Mouse (Mus musculus): ENCODE results near the gene Mink1. TPM values are rescaled to one million over a fixed set of nuclear protein-coding genes. Genes with fewer than 3 reads are reported as not detected.
"Not testable (repeated sequence)": the region's sequence is repeated elsewhere in the genome, so short reads cannot be mapped to it uniquely, and the experiment has no call there.

The Mink1 gene
- polyA plus RNA-seq (2015; fragmentation: Nextera tagmentation; extraction: Ambion mirVana), result 9.3 and 10.6 TPM in 2 replicates

DNA sequence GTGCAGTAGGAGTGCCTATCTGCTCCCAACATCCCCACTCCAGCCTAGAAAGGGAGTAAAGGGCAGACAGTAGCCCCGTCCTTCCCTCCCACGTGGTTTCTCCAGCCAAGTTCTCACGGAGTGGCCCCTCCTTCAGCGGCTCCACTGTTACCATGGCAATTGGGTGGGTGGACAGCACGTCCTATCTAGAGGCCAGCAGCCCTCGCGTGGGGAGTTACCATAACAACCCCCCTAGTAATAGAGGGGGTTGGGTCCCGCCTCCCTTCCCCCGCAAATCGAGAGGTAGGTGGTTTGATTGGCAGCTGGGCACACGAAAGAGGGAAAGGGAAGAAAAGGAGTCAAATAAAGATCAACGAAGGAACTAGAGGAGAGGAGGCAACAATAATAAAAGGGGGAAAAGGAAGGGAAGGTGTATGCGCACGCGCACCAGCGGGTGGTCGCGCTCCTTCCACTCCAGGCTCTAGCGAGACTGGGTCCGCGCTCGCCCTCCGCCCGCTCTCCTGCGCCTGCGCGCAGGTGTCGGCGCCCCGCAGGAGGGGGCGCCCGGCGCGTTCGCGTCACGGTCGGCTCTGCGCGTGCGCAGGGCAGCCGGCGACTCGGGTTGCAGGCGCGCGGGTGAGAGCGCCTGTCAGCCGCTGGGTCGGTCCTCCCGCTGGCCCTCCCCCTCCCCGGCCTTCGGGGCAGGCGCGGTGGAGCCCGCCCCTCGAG lies at the start of gene Mink1:
TSS of gene Mink1 (plus strand) at position 595 of the 708 bp plus-strand sequence.
- H3K4me2 ChIP-seq (ENCODE audit: low read depth, low read length), result peak within 1 kb of the TSS; percentile 87
- no peaks in the 10 kb centered on the region for H3K27me3 ChIP-seq (replicated peaks; ENCODE audit: control insufficient read depth, insufficient read depth, low read length)
- no peaks in the 10 kb centered on the region for H3K36me3 ChIP-seq (ENCODE audit: control insufficient read depth, insufficient read depth, low read length)
- H3K9me3 ChIP-seq (ENCODE audit: control insufficient read depth, low read length), result no peaks in the 10 kb centered on the region
- H3K4me1 ChIP-seq (ENCODE audit: control insufficient read depth, insufficient read depth, low read length), result peaks cover 26% of the 10 kb centered on the region
- under 1% methylated on average over 53 of the region's 57 CpGs for WGBS
- H3K4me3 ChIP-seq (ENCODE audit: low read length), result peak within 1 kb of the TSS; percentile 74
- H3K9ac ChIP-seq (ENCODE audit: low read depth, low read length), result peak within 1 kb of the TSS; percentile 88
- H3K27ac ChIP-seq (ENCODE audit: low read length), result peak within 1 kb of the TSS; percentile 92
- peak; percentile 91 for ATAC-seq

DNA sequence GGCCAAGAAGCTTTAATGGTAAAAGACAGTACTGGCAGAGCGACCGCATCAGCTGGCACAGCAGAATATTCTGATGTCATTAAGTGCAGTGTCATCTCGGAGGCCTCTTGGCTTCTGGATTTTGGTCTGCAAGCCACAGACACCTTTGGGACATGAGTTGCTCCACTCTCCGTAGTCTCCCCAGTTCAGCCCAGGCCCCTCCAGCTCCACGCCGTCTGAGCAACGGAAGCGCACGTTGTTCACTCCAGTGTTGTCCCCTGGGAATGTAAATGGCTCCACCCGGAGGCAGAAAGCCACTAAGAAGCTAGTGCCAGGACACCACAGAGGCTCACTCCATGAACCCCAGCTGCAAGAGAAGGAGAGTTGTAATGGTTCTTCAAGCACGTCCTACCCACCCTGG lies 49.2 kb upstream of the Mink1 start:
- Histone ChIP-seq H3K9me3 (ENCODE audit: control insufficient read depth, low read length) (no peaks in the 10 kb centered on the region), H3K4me1 (ENCODE audit: control insufficient read depth, insufficient read depth, low read length) (peaks cover 11% of the 10 kb centered on the region), H3K27me3 (replicated peaks; ENCODE audit: control insufficient read depth, insufficient read depth, low read length) (no peaks in the 10 kb centered on the region), H3K4me2 (ENCODE audit: low read depth, low read length) (no peak overlapping the region), H3K27ac (ENCODE audit: low read length) (no peak overlapping the region), H3K9ac (ENCODE audit: low read depth, low read length) (no peak overlapping the region), H3K36me3 (ENCODE audit: control insufficient read depth, insufficient read depth, low read length) (no peaks in the 10 kb centered on the region), H3K4me3 (ENCODE audit: low read length) (no peak overlapping the region)
- WGBS, result 61% methylated on average over 11 of the region's 11 CpGs
- ATAC-seq, result no peak

DNA sequence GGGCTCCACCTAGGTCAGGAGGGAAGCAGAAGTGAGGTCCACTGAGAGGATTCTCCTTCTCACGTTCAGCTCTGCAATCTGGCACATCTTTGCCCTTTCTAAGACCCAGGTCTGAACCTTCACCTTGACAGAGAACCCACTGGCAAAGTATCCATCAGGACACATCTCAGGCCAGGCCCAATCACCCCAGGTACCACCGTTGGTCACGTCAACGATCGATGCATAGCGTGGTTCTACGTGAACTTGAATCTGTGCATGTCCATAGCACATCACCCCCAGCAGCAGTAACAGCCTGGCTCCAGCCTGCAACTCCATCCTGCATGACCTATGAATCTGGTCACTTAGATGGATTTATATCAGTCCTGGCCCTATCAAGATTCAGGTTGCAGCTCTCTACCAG lies 48.4 kb upstream of the Mink1 start, which contains the start of gene Vmo1:
TSS of gene Vmo1 (minus strand) at position 329 of the 400 bp plus-strand sequence.
- no peak for ATAC-seq
- H3K27me3 ChIP-seq (replicated peaks; ENCODE audit: control insufficient read depth, insufficient read depth, low read length), result no peaks in the 10 kb centered on the region
- H3K4me2 ChIP-seq (ENCODE audit: low read depth, low read length), result no peak within 1 kb of the TSS
- peaks cover 13% of the 10 kb centered on the region for H3K4me1 ChIP-seq (ENCODE audit: control insufficient read depth, insufficient read depth, low read length)
- WGBS, result 88% methylated on average over 7 of the region's 7 CpGs
- H3K36me3 ChIP-seq (ENCODE audit: control insufficient read depth, insufficient read depth, low read length), result no peaks in the 10 kb centered on the region
- no peak within 1 kb of the TSS for H3K4me3 ChIP-seq (ENCODE audit: low read length)
- H3K27ac ChIP-seq (ENCODE audit: low read length), result no peak within 1 kb of the TSS
- no peak within 1 kb of the TSS for H3K9ac ChIP-seq (ENCODE audit: low read depth, low read length)
- H3K9me3 ChIP-seq (ENCODE audit: control insufficient read depth, low read length), result no peaks in the 10 kb centered on the region

DNA sequence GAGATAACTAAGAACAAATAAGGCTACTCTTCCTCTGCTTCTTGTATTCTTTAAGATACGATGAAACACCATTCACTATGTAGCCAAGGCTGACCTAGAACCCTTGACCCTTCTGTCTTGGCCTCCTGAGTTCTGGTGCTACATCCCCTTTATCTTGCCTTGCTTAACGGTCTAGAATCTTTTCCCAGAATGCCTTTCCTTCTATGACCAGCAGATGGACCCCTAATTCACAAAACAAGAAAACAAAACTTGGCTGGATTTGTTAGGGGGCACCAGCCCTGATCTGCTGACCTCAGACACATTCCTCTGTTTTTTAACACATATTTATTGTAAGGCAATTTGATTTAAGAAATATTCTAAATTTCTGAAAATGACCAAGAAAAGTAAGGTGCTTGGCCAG lies 46.3 kb upstream of the Mink1 start:
- Histone ChIP-seq H3K4me3 (ENCODE audit: low read length) (no peak overlapping the region), H3K27ac (ENCODE audit: low read length) (no peak overlapping the region), H3K27me3 (replicated peaks; ENCODE audit: control insufficient read depth, insufficient read depth, low read length) (no peaks in the 10 kb centered on the region), H3K4me2 (ENCODE audit: low read depth, low read length) (no peak overlapping the region), H3K36me3 (ENCODE audit: control insufficient read depth, insufficient read depth, low read length) (no peaks in the 10 kb centered on the region), H3K4me1 (ENCODE audit: control insufficient read depth, insufficient read depth, low read length) (peaks cover 17% of the 10 kb centered on the region; the same call in 1 of the 2 replicates), H3K9ac (ENCODE audit: low read depth, low read length) (no peak overlapping the region), H3K9me3 (ENCODE audit: control insufficient read depth, low read length) (no peaks in the 10 kb centered on the region)
- ATAC-seq, result no peak
- WGBS, result 25% methylated on average over 2 of the region's 2 CpGs

DNA sequence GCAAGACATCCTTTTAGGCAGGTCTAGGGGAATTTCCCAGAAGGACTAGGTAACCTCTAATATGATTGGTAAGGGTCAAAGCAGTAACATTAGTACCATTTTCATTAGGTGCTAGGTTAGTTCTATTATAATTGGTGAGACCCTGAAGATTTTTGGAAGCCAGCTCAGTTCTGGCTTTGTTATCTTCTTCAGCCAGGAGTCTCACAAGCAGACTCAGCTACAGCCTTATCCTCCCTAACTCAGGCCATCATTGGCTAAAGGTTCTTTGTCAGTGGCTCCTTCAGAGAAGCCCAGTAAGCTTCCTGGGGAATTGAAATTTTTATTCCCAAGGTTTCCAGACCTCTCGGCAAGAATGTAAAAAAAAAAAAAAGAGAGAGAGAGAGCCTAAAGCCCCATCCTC lies 44.2 kb upstream of the Mink1 start:
- ATAC-seq, result no peak
- WGBS, result 63% methylated on average over 1 of the region's 1 CpGs
- Histone ChIP-seq H3K27me3 (replicated peaks; ENCODE audit: control insufficient read depth, insufficient read depth, low read length) (no peaks in the 10 kb centered on the region), H3K9me3 (ENCODE audit: control insufficient read depth, low read length) (no peaks in the 10 kb centered on the region), H3K36me3 (ENCODE audit: control insufficient read depth, insufficient read depth, low read length) (no peaks in the 10 kb centered on the region), H3K4me2 (ENCODE audit: low read depth, low read length) (no peak overlapping the region), H3K9ac (ENCODE audit: low read depth, low read length) (no peak overlapping the region), H3K4me1 (ENCODE audit: control insufficient read depth, insufficient read depth, low read length) (peaks cover 17% of the 10 kb centered on the region; the same call in 1 of the 2 replicates), H3K4me3 (ENCODE audit: low read length) (no peak overlapping the region), H3K27ac (ENCODE audit: low read length) (no peak overlapping the region)

DNA sequence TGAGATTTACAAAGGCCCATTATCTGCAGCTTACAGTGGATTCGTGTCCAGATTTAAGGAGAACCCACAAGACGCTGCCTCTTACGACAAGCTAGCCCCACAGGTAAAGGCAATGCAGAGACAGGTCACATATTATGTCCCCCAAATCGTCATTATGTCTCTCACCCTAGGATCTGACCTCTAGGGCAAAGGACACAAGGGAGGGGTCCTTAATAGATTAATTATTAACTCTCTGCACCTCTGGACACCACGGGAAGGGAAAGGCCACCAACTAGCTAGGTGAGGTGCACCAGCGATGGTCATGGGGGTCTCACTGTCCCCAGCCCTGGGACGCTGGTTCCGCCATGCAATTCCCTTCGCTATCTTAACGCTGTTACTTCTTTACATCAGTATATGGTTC lies 43.8 kb upstream of the Mink1 start, which contains the start of gene Gltpd2:
TSS of gene Gltpd2 (plus strand) at position 274 of the 400 bp plus-strand sequence.
- no peaks in the 10 kb centered on the region for H3K36me3 ChIP-seq (ENCODE audit: control insufficient read depth, insufficient read depth, low read length)
- WGBS, result 70% methylated on average over 10 of the region's 10 CpGs
- no peaks in the 10 kb centered on the region for H3K9me3 ChIP-seq (ENCODE audit: control insufficient read depth, low read length)
- H3K27ac ChIP-seq (ENCODE audit: low read length), result peak within 1 kb of the TSS; percentile 83
- H3K4me3 ChIP-seq (ENCODE audit: low read length), result peak within 1 kb of the TSS; percentile 43
- ATAC-seq, result no peak
- H3K4me2 ChIP-seq (ENCODE audit: low read depth, low read length), result peak within 1 kb of the TSS; percentile 49
- H3K4me1 ChIP-seq (ENCODE audit: control insufficient read depth, insufficient read depth, low read length), result peaks cover 17% of the 10 kb centered on the region; the same call in 1 of the 2 replicates
- no peaks in the 10 kb centered on the region for H3K27me3 ChIP-seq (replicated peaks; ENCODE audit: control insufficient read depth, insufficient read depth, low read length)
- peak within 1 kb of the TSS; percentile 74 for H3K9ac ChIP-seq (ENCODE audit: low read depth, low read length)

DNA sequence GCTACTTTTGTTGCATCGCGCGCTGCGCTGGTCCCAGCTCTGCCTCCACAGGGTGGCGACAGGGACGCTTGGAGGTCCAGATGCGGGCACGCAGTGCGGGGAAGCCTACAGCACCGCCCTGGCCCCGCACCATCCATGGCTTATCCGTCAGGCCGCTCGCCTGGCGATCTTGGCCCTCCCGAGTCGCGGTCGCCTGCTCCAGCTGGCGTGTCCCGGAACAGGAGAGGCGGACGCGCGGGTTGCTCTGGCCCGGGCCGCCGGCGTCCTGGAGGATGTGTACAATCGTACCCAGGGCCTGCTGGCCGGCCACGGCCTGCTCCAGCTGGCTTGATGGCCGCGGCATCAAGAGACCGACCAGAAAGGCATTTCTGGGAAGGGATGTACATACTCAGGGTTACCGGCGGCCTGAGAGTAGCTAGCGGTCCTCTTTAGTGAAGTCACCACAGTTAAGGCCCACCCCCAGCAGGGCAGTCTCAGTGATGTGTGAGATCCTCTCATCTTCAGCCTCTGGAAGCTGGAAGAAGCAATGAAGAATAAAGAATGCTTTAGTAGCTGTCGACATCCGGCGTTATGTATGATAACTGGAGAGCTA lies 42.4 kb upstream of the Mink1 start:
- Histone ChIP-seq H3K36me3 (ENCODE audit: control insufficient read depth, insufficient read depth, low read length) (no peaks in the 10 kb centered on the region), H3K4me2 (ENCODE audit: low read depth, low read length) (peak overlapping the region; percentile 49), H3K27me3 (replicated peaks; ENCODE audit: control insufficient read depth, insufficient read depth, low read length) (no peaks in the 10 kb centered on the region), H3K4me3 (ENCODE audit: low read length) (peak overlapping the region; percentile 43), H3K9me3 (ENCODE audit: control insufficient read depth, low read length) (no peaks in the 10 kb centered on the region), H3K27ac (ENCODE audit: low read length) (peak overlapping the region; percentile 83), H3K4me1 (ENCODE audit: control insufficient read depth, insufficient read depth, low read length) (peaks cover 17% of the 10 kb centered on the region; the same call in 1 of the 2 replicates), H3K9ac (ENCODE audit: low read depth, low read length) (peak overlapping the region; percentile 74)
- WGBS, result 11% methylated on average over 41 of the region's 41 CpGs
- peak; percentile 38 for ATAC-seq

DNA sequence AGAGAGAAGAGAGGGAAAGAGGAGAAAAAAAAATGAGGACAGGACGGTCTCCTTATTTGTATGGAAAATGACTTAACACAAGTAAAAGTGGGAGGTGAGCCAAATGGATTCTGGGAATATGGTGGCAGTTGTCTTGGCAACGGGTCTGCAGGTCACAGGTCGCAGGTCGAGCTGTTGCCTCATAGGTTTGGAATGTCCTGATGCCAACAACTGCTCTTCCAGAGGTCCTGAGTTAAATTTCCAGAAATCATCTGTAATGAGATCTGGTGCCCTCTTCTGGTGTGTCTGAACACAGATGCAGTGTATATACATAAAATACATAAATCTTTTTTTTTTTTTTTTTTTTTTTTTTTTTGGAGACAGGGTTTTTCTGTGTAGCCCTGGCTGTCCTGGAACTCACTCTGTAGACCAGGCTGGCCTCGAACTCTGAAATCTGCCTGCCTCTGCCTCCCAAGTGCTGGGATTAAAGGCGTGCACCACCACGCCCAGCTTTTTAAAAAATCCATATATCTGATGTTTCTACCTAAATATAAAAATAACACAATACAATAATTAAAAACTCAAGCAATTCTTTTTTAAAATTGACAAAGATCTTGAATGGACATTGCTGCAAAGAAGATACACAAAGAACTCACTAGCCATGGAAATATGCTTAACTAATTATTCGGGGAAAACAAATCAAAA lies 39.2 kb upstream of the Mink1 start:
- H3K9ac ChIP-seq (ENCODE audit: low read depth, low read length); H3K27me3 ChIP-seq (replicated peaks; ENCODE audit: control insufficient read depth, insufficient read depth, low read length); H3K4me2 ChIP-seq (ENCODE audit: low read depth, low read length); H3K4me3 ChIP-seq (ENCODE audit: low read length); ATAC-seq; H3K27ac ChIP-seq (ENCODE audit: low read length); H3K9me3 ChIP-seq (ENCODE audit: control insufficient read depth, low read length); H3K36me3 ChIP-seq (ENCODE audit: control insufficient read depth, insufficient read depth, low read length): not testable (repeated sequence)
- H3K4me1 ChIP-seq (ENCODE audit: control insufficient read depth, insufficient read depth, low read length), result peaks cover 24% of the 10 kb centered on the region
- WGBS, result 85% methylated on average over 8 of the region's 8 CpGs

DNA sequence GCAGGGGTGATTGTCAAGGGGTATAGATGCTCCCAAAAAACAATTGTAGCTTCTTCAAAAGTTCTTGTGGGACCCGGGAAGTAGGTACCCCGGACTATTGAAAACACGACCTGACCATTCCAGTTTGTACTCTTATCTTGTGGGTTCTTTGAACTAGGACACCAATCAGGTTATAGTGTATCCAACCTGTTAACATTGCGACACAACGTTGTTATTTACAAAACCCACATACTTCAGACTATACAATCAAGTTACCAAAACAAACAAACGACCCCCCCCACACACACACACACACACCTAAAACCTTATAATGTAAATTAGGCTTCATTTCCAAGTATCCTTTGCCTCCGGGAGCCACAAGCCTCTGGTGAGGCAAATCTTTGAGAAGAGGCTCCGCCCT lies 37.9 kb upstream of the Mink1 start:
- peak overlapping the region; percentile 57 for H3K4me2 ChIP-seq (ENCODE audit: low read depth, low read length)
- ATAC-seq, result peak; percentile 44
- 5% methylated on average over 8 of the region's 8 CpGs for WGBS
- peaks cover 16% of the 10 kb centered on the region for H3K4me1 ChIP-seq (ENCODE audit: control insufficient read depth, insufficient read depth, low read length)
- no peak overlapping the region for H3K27ac ChIP-seq (ENCODE audit: low read length)
- no peaks in the 10 kb centered on the region for H3K27me3 ChIP-seq (replicated peaks; ENCODE audit: control insufficient read depth, insufficient read depth, low read length)
- peak overlapping the region; percentile 73 for H3K4me3 ChIP-seq (ENCODE audit: low read length)
- 0 out of 2 replicates have a peak overlapping the region, but pooled peaks have one; percentile 45 for H3K9ac ChIP-seq (ENCODE audit: low read depth, low read length)
- no peaks in the 10 kb centered on the region for H3K9me3 ChIP-seq (ENCODE audit: control insufficient read depth, low read length)
- 0 out of 2 replicates have a peak, but pooled peaks cover 4% of the 10 kb centered on the region for H3K36me3 ChIP-seq (ENCODE audit: control insufficient read depth, insufficient read depth, low read length)

Data from intestine, embryonic 16.5 days (tissue).